Mouse (Mus musculus) liver, adult 2 months (tissue): ENCODE measurements around the gene Specc1.

Experiments used
- CTCF ChIP-seq: fragments of 200-500 bp; IDR thresholded peaks from 2 replicates; pipeline ENCODE4 v1.5.1; 2011; ENCODE audit warnings: low read depth, low read length, control low read depth
- POLR2A ChIP-seq: fragments of 200-500 bp; IDR thresholded peaks from 2 replicates; pipeline ENCODE4 v1.6.1; 2011; ENCODE audit warnings: low read length, control low read depth; ENCODE audit not compliant: insufficient read depth; ENCODE audit errors: extremely low read depth

- no peak for TF ChIP-seq POLR2A
- TF ChIP-seq CTCF: no peak
Measured at GRCm38 (mm10) chr11:62209111-62209510, 252.5 kb downstream of the Specc1 start.
